Mouse (Mus musculus): ENCODE results near the gene Syf2.
A peak's percentile ranks its signal among the peaks of the same experiment; 100 is the strongest.

The Syf2 gene

DNA sequence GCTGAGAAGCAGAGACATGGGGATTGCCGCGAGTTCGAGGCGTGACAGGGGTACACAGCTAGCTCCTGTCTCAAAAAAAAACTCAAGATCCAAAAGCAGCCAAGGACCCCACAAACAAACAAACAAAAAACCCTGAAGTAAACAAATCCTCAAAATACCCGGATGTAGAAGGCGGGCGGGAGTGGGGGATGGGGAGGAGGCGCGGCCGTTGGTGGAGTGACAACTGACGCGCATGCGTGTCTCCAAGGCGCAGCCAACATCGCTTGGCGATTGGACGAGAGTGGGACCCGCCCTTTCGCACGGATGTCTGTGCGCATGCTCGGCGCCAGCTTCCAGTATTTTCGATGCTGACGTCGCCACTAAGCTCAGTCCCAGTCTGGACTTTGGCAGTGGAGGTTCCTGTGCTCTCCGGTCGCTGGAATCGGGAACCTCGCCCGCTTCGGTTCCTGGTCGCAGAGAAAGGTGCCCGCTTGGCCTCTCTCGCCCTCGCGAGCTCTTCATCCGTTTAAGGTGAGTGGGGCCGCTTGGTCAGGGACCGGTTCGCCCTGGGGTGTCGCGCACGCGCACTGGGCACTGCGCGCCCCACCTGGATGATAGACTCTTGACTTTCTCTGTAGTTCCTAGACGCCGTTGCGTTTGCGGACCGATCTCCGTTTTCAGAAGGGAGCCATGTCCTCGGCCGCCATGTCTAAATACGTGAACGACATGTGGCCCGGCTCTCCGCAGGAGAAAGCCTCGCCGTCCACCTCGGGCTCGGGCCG lies 7.3 kb upstream of the Syf2 start, which contains the start of gene Rsrp1:
TSS of gene Rsrp1 (plus strand) at position 335 of the 761 bp plus-strand sequence.
- DNase-seq (ENCODE audit: low spot score): peak; percentile 100

DNA sequence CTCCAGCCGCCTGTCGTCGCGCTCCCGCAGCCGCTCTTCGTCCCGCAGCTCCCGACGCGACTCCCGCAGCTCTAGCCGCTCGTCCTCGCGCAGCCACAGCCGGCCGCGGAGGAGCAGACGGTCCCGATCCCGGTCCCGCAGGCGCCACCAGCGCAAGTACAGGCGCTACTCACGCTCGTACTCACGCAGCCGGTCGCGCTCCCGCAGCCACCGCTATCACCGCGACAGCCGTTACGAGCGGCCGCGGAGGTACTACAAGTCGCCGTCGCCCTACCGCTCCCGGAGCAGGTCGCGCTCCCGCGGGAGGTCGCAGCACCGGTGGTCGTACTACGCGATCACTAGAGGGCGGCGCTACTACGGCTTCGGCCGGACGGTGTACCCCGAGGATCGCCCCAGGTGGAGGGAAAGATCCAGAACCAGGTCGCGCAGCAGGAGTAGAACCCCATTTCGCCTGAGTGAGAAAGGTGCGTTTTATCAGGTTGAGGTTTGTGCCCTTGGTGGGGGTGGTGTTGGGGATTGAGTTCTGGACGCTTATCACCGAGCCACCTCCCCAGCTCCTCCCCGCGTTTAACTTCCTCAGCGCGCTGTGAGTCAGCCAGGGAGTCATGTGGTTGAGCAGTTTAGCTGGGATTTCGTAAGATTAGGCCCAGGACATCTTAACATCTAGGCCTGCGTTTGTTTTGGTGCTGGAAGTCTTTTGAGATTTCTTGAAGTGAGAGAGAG lies 6.5 kb upstream of the Syf2 start:
- peak; percentile 62 for DNase-seq (ENCODE audit: low spot score)

DNA sequence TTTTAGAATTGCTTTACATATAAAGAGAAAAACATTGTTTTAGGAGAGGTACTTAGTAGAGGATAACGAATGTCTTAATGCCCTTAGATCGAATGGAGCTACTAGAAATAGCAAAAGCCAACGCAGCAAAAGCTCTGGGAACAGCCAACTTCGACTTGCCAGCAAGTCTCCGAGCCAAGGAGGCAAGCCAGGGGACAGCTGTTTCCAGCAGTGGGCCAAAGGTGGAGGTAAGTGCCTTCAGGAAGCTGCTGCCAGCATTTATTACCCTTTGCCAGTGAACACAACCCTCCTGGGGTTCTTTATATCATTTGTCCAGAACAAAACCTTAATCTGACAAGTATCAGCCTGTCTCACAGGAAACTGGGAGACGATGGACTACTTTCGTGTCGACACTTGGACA lies 5.5 kb upstream of the Syf2 start:
- DNase-seq (ENCODE audit: low spot score): no peak

DNA sequence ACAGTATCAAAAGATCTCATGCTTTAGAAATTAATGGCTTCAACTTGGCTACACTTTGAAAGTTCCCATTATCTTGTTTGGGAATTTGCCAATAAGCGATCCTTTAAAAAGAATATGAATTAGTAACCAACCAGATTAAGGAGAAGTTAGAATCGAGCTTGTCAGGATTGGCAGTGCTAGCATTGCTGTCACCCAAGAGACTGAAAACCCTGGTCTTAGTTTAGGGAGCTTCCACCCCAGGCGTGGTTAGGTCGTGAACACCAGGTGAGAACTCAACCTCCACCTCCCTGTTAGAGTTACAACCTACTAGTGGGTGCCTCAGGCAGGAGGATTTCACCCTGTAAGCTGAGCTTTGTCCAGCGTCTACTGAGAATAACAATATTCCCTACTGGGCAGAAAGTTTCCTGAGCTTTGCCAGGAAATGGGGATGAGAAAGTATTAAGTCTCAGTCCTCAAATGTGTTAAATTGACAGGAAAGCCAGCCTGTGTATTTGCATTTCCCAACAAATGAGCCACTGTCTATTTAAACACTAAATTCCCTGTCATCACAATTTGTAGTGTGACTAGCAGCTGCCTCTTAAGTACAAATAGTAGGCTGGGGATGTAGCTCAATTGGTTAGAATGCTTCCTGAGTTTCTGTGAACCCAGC lies 2.8 kb upstream of the Syf2 start:
- no peak for DNase-seq (ENCODE audit: low spot score)

DNA sequence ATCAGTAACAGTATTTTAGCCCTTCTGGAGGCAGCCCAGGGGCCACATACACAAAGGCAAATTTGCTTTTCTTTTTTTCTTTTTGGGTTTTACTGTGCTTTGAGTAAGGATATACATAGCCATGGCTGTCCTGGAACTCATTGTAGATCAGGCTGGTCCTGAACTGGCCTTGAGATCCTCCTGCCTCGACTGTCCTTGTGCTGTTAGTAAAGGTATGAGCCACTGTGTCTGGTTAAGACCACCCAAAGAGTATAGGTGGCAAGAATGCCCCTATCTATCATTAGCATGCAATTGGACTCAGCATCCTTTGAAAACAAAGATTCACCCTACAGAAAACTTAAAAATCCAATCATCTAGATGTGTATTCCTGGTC lies 2.2 kb upstream of the Syf2 start:
- no peak for DNase-seq (ENCODE audit: low spot score)

DNA sequence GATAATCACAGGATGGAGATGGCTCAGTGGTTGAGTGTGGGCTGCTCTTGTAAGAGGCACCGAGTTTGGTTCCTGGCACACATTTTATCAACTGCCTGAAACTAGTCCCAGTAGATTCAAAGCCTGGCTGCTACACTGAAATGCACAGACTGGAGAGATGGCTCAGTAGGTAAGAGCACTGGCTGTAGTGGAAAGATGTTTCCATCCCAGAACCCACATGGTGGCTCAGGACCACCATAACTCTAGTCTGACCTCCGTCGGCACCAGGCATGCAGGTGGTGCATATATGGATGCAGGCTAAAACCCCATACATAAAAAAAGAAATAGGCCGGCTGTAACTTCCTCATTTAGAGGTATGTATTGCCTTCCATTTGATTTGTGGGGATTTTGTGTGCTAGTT lies 1.2 kb upstream of the Syf2 start:
- DNase-seq (ENCODE audit: low spot score): no peak

DNA sequence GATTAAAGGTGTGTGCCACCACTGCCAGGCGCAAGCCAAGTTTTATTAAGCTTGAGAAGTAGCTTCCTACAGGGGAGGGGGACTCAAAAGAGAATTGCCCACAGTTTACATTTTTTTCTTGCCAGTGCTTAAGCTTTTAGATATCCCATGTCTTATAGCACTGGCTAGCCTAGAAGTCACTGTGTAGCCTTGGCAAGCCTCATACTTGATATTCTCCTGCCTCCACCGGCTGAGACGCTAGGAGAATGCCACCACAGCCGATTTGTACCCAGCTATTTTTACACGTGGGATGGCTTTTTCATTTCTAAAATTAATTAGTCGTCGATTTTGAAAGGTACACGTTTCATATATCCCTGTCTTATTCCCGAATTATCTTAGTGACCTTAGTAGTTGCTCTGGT lies 508 bp upstream of the Syf2 start:
- DNase-seq (ENCODE audit: low spot score): no peak

DNA sequence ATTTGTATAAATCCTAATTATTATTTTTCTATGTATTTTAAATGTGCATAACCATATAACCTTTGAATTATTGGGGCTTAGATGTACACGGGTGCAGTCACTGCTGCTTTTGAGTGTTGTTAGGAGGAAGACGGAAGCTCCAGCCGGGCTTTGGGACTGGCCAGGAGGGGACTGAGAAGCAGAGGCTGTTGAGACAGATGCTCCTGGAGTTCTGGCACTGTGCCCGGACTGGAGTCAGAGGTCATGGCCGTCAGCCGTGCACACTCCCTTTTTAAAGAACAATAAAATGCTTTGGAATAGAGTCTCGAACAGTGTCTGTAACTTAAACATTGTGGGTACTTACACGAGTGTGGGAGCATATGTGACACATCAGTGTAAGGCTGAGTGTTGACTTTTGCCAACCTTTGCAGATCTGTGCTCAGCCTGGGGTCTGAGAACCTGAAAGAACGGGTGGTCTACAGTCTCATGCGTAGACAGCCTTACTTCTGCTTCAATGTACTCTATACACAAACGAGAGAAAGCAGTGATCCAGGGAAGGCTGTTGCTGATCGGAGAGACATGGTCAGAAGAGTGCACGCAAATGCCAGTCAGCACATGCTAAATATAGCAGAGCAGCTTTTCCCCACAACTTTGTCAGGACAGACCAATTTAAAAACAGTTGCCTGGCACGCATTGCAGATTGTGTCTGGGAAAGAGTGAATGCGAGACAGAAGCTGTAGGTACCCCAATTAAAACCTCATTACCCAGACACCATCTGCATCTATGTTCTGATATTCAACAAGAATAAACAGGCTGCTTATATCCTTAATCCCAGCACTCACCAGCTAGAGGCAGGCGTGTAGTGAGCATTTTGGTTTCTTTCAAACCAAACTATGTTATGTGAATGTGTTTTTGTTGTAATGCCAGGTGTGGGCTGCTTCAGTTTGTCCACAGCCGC lies 6.8 kb downstream of the Syf2 start:
- no peak for DNase-seq (ENCODE audit: low spot score)

DNA sequence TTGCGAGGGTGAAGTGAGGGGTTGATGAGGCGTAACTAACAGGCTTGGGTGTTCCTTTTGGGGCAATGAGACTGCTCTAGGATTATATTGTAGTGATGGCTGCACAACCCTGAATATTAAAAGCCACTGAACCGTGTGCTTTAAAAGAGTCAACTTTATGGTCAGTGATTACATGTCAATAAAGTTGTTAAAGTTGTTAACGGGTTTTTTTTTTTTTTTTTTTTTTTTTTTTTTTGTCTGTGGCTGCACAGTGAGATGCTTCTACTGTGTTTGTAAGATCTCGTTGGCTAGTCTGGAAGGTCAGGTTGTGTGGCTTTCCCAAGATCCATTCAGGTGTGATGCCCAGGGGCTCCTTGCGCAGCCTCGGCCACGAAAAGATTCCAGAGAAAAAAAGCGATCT lies 9.2 kb downstream of the Syf2 start:
- DNase-seq (ENCODE audit: low spot score): no peak

DNA sequence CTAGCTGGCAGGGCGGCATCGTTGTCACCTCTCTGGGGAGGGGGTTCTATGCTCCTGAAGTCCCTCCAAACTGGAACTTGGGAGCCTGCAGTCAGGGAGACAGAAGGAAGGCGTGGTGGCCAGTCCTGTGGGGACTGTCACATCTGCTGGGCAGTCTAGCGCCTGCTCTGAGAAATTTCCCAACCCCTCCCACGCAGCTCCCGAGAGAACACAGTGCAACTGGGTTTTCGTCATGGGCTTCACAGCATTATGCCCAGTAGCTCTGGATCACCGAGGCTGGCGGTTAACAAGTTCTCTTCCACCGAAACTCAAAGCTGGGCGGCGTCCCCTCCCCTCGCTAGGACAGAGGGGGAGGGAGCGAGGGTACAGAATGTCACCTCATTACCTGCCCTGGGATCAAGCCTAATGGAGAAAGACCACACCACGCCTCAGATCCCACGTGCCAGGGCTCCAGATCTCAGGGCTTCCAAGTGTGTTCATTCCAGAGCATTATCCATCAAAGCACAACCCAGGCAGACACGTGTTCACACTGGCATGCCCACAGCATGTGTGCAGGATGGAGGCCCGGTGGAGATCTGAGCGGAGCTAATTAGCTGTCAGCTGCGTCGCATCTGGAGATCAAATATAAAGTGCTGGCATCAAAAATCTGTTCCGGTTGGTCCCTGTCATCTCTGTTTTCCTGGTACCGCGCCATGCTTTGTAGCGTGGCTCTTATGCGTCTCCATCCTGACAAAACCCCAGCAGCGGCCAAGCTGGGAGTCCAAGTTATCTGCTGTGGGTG lies 13.2 kb downstream of the Syf2 start:
- DNase-seq (ENCODE audit: low spot score): no peak

DNA sequence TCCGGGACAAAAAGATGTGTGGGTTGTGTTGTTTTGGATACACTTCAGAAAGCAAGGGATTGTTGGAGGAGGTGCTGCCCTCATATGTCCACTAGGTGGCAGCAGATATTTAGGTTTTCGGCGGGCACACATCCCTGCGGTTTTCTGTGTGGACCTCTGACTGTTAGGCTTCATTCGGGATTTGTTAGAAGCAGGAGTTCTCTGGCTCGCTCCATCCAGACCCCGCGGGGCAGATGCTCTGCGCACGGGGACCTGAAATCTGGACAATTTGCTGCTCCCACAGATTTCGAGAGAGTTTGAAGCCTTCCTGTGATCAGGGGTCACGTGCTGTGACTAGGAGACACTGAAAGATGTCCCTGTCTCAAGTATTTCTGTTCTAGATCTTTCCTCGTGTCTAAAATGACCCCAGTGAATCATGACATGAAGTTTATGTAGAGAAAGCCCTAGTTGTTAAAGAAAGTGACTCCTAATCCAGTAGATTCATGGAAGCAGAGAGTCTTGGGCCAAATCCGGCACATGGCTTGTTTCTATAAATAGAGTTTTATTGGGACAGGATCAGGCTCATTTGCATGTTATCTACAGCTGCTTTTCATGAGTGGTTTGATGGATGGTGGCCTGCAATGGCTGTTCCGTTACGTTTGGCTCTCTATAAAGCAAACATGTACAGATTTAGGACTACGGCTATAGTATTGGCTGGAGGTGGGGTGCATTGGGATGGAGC lies 15.5 kb downstream of the Syf2 start:
- peak; percentile 90 for DNase-seq (ENCODE audit: low spot score)

DNA sequence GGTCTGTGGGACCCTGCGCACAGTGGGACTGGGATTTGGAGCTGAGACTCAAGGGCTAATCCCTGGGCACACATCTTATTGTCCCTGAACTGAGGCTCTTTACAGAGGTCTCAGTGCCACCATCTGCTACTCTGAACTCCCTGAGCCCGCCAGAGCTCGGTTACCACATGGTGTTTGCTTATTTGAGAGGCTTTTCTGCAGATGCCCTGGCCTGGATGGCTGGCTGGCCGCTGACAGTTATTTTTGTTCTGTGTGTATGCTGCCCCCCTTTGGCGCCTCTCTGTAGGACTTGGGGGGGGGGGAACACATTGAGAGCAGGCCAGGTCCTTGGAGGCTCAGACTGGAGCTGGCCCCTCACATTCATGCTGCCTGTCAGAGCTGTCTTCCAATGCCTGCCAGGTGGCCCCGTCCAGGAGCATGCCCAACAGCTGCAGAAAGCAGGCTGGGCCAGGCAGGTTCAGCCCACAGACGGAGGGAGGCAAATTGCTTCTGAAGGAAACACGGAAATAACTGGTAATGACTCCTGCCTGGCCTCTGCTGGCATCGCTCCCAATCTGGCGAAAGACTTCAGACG lies 19.9 kb downstream of the Syf2 start:
- peak; percentile 59 for DNase-seq (ENCODE audit: low spot score)

DNA sequence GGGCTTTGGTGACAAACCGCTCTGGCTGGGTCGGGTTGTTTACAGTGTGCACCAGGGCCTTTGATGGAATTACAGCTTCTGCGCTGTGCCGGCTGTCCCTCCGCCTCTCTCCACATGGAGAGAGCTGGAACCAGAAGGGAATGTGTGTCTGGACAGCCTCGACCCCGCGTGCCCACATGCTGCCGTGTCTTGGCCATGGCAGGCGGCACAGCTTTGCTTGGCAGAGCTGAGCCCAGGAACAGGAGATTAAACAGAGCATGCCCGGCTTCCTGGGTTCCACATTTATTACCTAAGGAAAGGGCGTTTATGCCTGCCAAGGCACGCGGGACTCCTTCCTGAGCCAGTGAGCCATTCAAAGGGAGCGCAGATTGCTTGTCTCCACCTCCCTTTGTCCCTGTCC lies 23.8 kb downstream of the Syf2 start:
- no peak for DNase-seq (ENCODE audit: low spot score)

DNA sequence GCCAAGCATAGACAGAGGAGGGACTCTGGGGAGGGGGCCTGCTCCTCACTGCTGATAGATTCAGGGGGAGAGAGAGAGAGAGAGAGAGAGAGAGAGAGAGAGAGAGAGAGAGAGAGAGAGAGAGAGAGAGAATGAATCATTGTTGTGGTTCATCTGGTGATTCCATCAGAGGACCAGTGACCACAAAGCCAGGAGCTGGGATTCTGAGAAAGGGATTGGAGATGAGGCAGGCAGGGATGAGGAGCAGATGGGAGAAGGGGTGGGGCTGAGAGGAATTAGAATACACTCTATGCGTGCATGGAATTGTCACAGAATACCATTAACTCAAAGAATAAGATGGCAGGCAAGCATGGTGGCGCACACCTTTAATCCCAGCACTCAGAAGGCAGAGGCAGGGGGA lies 24.5 kb downstream of the Syf2 start:
- DNase-seq (ENCODE audit: low spot score): no peak

DNA sequence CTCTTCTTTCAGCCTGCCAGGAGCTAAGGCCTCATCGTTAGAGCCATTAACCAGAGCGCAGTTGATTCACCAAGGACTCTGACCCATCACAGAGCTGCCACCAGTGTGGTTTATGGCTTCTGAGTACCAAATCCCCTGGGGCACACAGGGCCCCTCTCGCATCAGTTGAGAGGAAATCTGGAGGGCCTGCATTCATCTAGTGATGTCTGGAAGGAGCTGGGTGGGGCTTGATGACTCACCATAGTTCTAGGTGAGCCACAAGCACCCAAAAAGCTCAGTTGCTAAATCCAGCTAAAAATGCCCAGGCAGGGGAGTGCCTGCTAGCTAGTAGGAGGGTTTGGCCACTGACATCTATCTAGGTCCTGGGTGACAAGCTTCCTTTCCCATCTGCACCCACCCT lies 25.1 kb downstream of the Syf2 start:
- DNase-seq (ENCODE audit: low spot score): no peak

DNA sequence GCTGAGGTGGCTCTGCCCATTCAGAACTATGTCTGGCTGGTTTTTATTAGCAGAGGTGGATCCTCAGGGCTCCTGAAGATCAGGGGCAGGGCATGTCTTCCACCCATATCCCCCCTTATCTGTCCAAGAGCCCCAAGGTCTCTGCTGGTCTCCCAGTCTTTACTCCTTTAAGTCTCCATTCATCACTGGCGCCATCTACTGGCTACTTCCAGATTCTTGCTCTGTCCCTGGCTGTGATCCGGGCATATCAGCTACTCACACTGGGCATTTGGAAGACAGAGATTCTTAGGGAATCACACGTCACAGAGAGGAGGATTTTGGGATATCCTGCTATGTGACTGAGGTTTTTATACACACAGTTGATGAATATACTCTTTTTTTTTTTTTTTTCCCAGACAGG lies 25.6 kb downstream of the Syf2 start:
- peak; percentile 85 for DNase-seq (ENCODE audit: low spot score)

DNA sequence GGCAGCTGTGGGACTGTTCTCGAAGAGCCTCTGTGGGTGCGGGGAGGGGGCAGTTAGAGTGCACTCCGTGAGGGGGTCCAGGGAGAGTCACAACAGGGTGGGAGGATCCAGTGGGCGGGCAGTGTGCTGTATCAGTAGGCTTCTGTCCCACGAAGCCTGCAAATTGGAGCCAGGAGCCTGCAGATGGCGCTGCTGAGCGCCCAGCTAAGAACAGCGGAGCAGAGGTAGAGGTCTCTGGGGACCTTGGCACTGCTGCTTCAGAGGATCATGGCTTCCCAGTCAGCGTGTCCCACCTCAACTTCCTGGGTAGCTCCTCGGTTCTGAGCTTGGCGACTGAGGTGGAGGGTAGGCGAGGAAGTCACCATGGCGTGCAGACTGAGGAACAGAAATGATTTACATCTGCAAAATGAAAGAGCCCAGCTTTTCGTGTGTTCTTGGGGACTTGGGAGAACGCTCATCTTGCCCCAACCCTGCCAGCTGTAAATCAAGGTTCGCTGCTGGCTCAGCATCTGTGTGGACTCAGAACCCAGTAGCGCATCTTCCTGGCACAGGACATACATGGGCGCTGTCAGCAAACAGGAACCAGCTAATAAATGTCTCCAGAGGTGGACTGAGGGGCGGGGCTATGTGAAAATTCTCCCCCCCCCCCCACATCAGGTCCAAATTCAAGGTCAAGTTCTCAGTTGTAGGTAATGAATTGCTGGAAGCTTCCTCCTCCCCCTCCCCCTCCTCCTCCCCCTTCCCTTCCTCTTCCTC lies 32.5 kb downstream of the Syf2 start:
- peak; percentile 74 for DNase-seq (ENCODE audit: low spot score)

DNA sequence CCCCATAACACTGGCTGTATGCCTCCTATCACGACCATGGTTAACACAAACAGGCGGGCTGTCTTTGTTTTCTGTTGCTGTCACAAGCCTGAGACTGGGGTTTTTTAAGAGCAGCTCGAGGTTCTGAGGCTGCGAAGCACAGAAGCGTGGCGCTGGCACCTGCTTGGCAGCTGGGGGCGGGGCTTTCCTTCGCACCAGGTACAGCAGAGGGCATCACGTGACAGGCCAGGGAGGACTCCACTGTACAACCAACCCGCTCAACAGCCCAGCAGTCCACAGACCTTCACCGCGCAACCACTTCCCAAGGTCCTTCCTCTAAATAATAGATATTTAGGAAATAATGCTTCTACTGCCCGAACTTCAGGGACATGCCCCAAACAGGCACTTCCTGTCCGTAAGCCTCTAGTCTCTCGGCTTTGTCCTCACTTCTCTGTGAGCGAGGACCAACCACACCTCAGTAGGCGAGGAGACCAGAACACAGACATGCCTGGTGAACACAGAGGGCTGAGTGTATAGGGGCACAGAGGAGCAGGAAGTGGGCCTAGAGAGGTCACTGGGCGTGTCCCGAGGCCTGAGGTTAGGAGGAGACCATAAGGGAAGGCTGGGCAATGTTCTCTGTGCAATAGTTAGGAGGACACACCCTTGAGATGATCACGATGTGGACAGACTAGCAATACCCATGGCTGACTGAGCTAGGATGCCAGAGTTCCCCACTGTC lies 37.3 kb downstream of the Syf2 start:
- DNase-seq (ENCODE audit: low spot score): no peak

DNA sequence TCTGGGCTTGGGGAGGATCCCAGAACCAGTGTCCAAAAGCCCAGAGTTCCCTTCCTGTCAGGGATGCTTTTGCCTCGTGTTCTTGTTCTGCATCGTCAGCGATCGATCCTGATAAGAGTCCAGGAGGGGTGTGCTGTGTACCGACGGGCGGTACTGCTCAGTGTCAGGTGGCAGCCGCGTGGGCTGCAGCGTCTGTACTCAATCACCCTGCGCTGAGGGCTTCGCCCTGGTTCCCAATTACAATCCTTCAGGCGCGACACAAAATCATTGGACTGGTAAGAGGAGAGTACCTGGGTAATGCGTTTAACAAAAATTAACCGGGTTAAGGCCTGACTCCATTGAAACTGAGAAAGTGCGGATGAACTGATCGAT lies 37.9 kb downstream of the Syf2 start:
- DNase-seq (ENCODE audit: low spot score): no peak
